Mouse (Mus musculus) cerebellum, postnatal 14 days (tissue): ENCODE data around the gene Cacna1i.

ENCODE experiments used
- DNase-seq, 2 experiments: peaks; one replicate each; pipeline ENCODE4 v3.0.0; 2021; ENCODE audit warnings: mixed read lengths in 2 of 2

The Cacna1i gene

GRCm38 (mm10) chr15:80334766-80335165 lies 47.7 kb downstream of the Cacna1i start:
- peak; percentile 58 to 70 for DNase-seq

- peak; percentile 67 to 79 for DNase-seq
Observed at GRCm38 (mm10) chr15:80335196-80335595, 48.2 kb downstream of the Cacna1i start.

- DNase-seq, result peak; percentile 82 to 88
Observed at GRCm38 (mm10) chr15:80340348-80340747, 53.3 kb downstream of the Cacna1i start.

- DNase-seq, result no peak
Observed at GRCm38 (mm10) chr15:80342394-80342793, 55.4 kb downstream of the Cacna1i start.

- peak; percentile 97 to 99 for DNase-seq
Observed at GRCm38 (mm10) chr15:80343031-80343430, 56.0 kb downstream of the Cacna1i start.

- DNase-seq, result peak in 1 of 2 experiments; percentile 54
Observed at GRCm38 (mm10) chr15:80343731-80344130, 56.7 kb downstream of the Cacna1i start.

- DNase-seq, result no peak
Observed at GRCm38 (mm10) chr15:80346510-80346909, 59.5 kb downstream of the Cacna1i start.

- no peak for DNase-seq
Observed at GRCm38 (mm10) chr15:80350431-80350830, 63.4 kb downstream of the Cacna1i start.

GRCm38 (mm10) chr15:80358798-80359197 lies 71.8 kb downstream of the Cacna1i start:
- peak; percentile 88 to 89 for DNase-seq

GRCm38 (mm10) chr15:80361780-80362508 lies 74.9 kb downstream of the Cacna1i start:
- peak; percentile 54 to 58 for DNase-seq

- DNase-seq, result peak; percentile 75 to 79
Observed at GRCm38 (mm10) chr15:80362509-80363172, 75.6 kb downstream of the Cacna1i start.

- no peak for DNase-seq
Observed at GRCm38 (mm10) chr15:80363821-80364715, 77.0 kb downstream of the Cacna1i start.

- DNase-seq, result peak in 1 of 2 experiments; percentile 46
Observed at GRCm38 (mm10) chr15:80366899-80367298, 79.9 kb downstream of the Cacna1i start.

GRCm38 (mm10) chr15:80373219-80373964 lies 86.4 kb downstream of the Cacna1i start:
- no peak for DNase-seq

- DNase-seq, result no peak
Observed at GRCm38 (mm10) chr15:80374854-80375253, 87.8 kb downstream of the Cacna1i start.

- DNase-seq, result no peak
Observed at GRCm38 (mm10) chr15:80387185-80387584, 100.1 kb downstream of the Cacna1i start.

GRCm38 (mm10) chr15:80391791-80392190 lies 104.8 kb downstream of the Cacna1i start:
- DNase-seq, result no peak

GRCm38 (mm10) chr15:80395035-80395434 lies 108.0 kb downstream of the Cacna1i start:
- peak; percentile 28 to 41 for DNase-seq

- DNase-seq, result no peak
Observed at GRCm38 (mm10) chr15:80399451-80399850, 112.4 kb downstream of the Cacna1i start.

- no peak for DNase-seq
Observed at GRCm38 (mm10) chr15:80401387-80401898, 114.4 kb downstream of the Cacna1i start.

- DNase-seq, result no peak
Observed at GRCm38 (mm10) chr15:80401980-80402379, 114.9 kb downstream of the Cacna1i start.

- no peak for DNase-seq
Observed at GRCm38 (mm10) chr15:80407873-80408272, 120.8 kb downstream of the Cacna1i start.
